22 mouse cellular contexts compared by ENCODE assay signal in the genomic region with DNA sequence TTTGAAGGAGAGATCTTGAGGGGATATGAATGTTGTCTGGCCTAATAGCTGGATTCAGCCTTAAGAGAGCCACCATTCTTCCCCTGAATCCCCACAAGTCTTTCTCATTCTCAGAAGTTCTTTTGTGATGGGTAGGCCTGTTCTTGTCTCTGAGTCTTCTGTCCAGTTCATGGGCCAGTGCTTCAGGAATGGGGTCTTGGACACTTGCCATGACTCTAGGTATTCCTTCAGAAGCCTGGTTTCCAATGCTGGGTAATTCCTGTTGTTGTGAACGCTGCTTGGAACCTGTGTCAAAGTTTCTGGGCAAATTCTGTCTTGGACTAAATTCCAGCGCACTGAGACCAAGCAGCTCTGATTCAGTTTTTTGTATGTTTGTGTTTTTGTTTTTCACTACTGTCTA.
"Had no signal": no experiment of that assay in that cellular context is flagged by ENCODE, and none has a peak within 500 bp of the region (broad histone marks: within the 10 kb centered on the region; RNA-seq: fewer than 3 reads in every experiment).

No protein-coding gene starts in this region.

- H3K27me3 ChIP-seq: heart, embryonic 13.5 days; heart, embryonic 15.5 days; hindbrain, embryonic 13.5 days; hindbrain, embryonic 15.5 days; intestine, embryonic 15.5 days; limb, embryonic 12.5 days; liver, embryonic 13.5 days; liver, embryonic 15.5 days had no signal

- DNase-seq: gastrocnemius, adult 2 months; gastrocnemius, postnatal 10 days; gastrocnemius, postnatal 36 days; heart, adult 11 months; heart, adult 2 months; heart, postnatal 14 days; heart, postnatal 36 days; layer of hippocampus, adult 9-11 months; liver; liver, embryonic 13.5 days; liver, postnatal 0 days had no signal

- ATAC-seq: hindbrain, postnatal 0 days; intestine, embryonic 15.5 days; liver, postnatal 0 days had no signal

- H3K27ac ChIP-seq: gastrocnemius, adult 2 months; heart, adult 2 months; heart, embryonic 13.5 days; heart, embryonic 15.5 days; hindbrain, embryonic 13.5 days; hindbrain, embryonic 15.5 days; hindbrain, postnatal 0 days; intestine, embryonic 15.5 days; kidney, postnatal 0 days; left cerebral cortex, adult 2 months; limb, embryonic 10.5 days; limb, embryonic 12.5 days; liver, embryonic 13.5 days; liver, embryonic 15.5 days had no signal

- H3K4me3 ChIP-seq: gastrocnemius, adult 2 months; heart, adult 2 months; heart, embryonic 13.5 days; heart, embryonic 15.5 days; hindbrain, embryonic 13.5 days; hindbrain, embryonic 15.5 days; intestine, embryonic 15.5 days; left cerebral cortex, adult 2 months; limb, embryonic 10.5 days; limb, embryonic 12.5 days; liver, embryonic 13.5 days; liver, embryonic 15.5 days had no signal

- H3K4me1 ChIP-seq: heart, embryonic 13.5 days; heart, embryonic 15.5 days; hindbrain, embryonic 13.5 days; hindbrain, embryonic 15.5 days; intestine, embryonic 15.5 days; limb, embryonic 12.5 days; liver, embryonic 13.5 days; liver, embryonic 15.5 days had no signal

- H3K36me3 ChIP-seq: heart, embryonic 13.5 days; heart, embryonic 15.5 days; hindbrain, embryonic 13.5 days; hindbrain, embryonic 15.5 days; intestine, embryonic 15.5 days; limb, embryonic 10.5 days; limb, embryonic 12.5 days; liver, embryonic 13.5 days; liver, embryonic 15.5 days had no signal
